ENCODE assay signal across 10 mouse cellular contexts in genomic region chr2:90666591-90667387, GRCm38 (mm10). TPM values are rescaled to one million over a fixed set of nuclear protein-coding genes. Genes with fewer than 3 reads are reported as not detected.
DNase-seq lines count a peak whose midpoint lies in the region; ATAC-seq and TF ChIP-seq lines count a peak whose summit lies in the region.
"Had no signal": no experiment of that assay in that cellular context is flagged by ENCODE, and none has a peak within 500 bp of the region (broad histone marks: within the 10 kb centered on the region; RNA-seq: fewer than 3 reads in every experiment).

No protein-coding gene starts in this region.

- WGBS in forebrain, embryonic 11.5 days = 53% methylated on average over 11 of the region's 11 CpGs
- WGBS in forebrain, embryonic 14.5 days = 55% methylated on average over 11 of the region's 11 CpGs

- H3K36me3 ChIP-seq in forebrain, embryonic 11.5 days (ENCODE audit: control insufficient read depth, insufficient read depth, low read length) = no peaks in the 10 kb centered on the region
- H3K36me3 ChIP-seq in forebrain, embryonic 14.5 days (ENCODE audit: control insufficient read depth, insufficient read depth, low read length) = no peaks in the 10 kb centered on the region
- H3K36me3 ChIP-seq: hindbrain, embryonic 15.5 days had no signal

- H3K4me2 ChIP-seq in forebrain, embryonic 11.5 days (ENCODE audit: low read depth, low read length, severe bottlenecking) = no peak overlapping the region
- no peak overlapping the region for H3K4me2 ChIP-seq in forebrain, embryonic 14.5 days (ENCODE audit: low read length)

- H3K4me1 ChIP-seq in forebrain, embryonic 11.5 days (replicated peaks; ENCODE audit: control insufficient read depth, insufficient read depth, low read length) = no peaks in the 10 kb centered on the region
- H3K4me1 ChIP-seq in forebrain, embryonic 14.5 days (ENCODE audit: control insufficient read depth, insufficient read depth, low read length) = no peaks in the 10 kb centered on the region
- H3K4me1 ChIP-seq in embryonic fibroblast, embryonic 13.5 days (ENCODE audit: control insufficient read depth, insufficient read depth, low read length) = peaks cover 16% of the 10 kb centered on the region

- peak overlapping the region; percentile 18; the same call in 1 of the 2 replicates for H3K27ac ChIP-seq in forebrain, embryonic 11.5 days (ENCODE audit: low read depth, low read length)
- no peak overlapping the region for H3K27ac ChIP-seq in forebrain, embryonic 14.5 days (ENCODE audit: low read depth, low read length)
- H3K27ac ChIP-seq in layer of hippocampus, adult 2 months = no peak overlapping the region
- peak overlapping the region; percentile 68 for H3K27ac ChIP-seq in embryonic fibroblast, embryonic 13.5 days (ENCODE audit: insufficient read depth, low read length)
- H3K27ac ChIP-seq: hindbrain, embryonic 15.5 days had no signal

- no peak for DNase-seq in forebrain, embryonic 11.5 days (ENCODE audit: low spot score)
- DNase-seq in forebrain, embryonic 14.5 days (ENCODE audit: low spot score) = no peak
- no peak for DNase-seq in layer of hippocampus, adult 2 months (ENCODE audit: low spot score in 2 of 2)
- DNase-seq in layer of hippocampus, postnatal 25 days (ENCODE audit: extremely low spot score in 1 of 2, low spot score in 1 of 2) = no peak
- DNase-seq in urinary bladder, adult 18-20 months (ENCODE audit: low spot score in 2 of 2) = no peak
- DNase-seq in adipocyte (ENCODE audit: low spot score) = no peak
- DNase-seq: adrenal gland, postnatal 10 days had no signal

- H3K9ac ChIP-seq in forebrain, embryonic 11.5 days (ENCODE audit: low read length) = no peak overlapping the region
- no peak overlapping the region for H3K9ac ChIP-seq in forebrain, embryonic 14.5 days (ENCODE audit: low read length)
- H3K9ac ChIP-seq: hindbrain, embryonic 15.5 days had no signal

- TF ChIP-seq POLR2A in embryonic fibroblast, embryonic 13.5 days (IDR thresholded peaks at IDR 0.05; ENCODE audit: low read depth, low read length) = no peak

- no peaks in the 10 kb centered on the region for H3K27me3 ChIP-seq in forebrain, embryonic 11.5 days (ENCODE audit: control insufficient read depth, insufficient read depth, low read length)
- H3K27me3 ChIP-seq in forebrain, embryonic 14.5 days (replicated peaks; ENCODE audit: control insufficient read depth, insufficient read depth, low read length) = no peaks in the 10 kb centered on the region
- H3K27me3 ChIP-seq: hindbrain, embryonic 15.5 days had no signal

- no peak overlapping the region for H3K4me3 ChIP-seq in forebrain, embryonic 11.5 days (ENCODE audit: low read depth, low read length)
- no peak overlapping the region for H3K4me3 ChIP-seq in forebrain, embryonic 14.5 days (ENCODE audit: low read depth, low read length)
- peak overlapping the region; percentile 41; the same call in 1 of the 2 replicates for H3K4me3 ChIP-seq in layer of hippocampus, adult 2 months
- no peak overlapping the region for H3K4me3 ChIP-seq in embryonic fibroblast, embryonic 13.5 days (ENCODE audit: insufficient read depth, low read length)
- H3K4me3 ChIP-seq: hindbrain, embryonic 15.5 days had no signal

- no peak for ATAC-seq in forebrain, embryonic 11.5 days (replicated peaks; ENCODE audit: low FRiP score)
- ATAC-seq in forebrain, embryonic 14.5 days = no peak
- peak; percentile 1; the same call in 1 of the 2 replicates for ATAC-seq in megakaryocyte progenitor cell, adult 5-6 weeks (replicated peaks; ENCODE audit: poor library complexity)

- H3K9me3 ChIP-seq in forebrain, embryonic 11.5 days (ENCODE audit: control insufficient read depth, low read length) = no peaks in the 10 kb centered on the region
- no peaks in the 10 kb centered on the region for H3K9me3 ChIP-seq in forebrain, embryonic 14.5 days (replicated peaks; ENCODE audit: control insufficient read depth, low read length)
- H3K9me3 ChIP-seq: hindbrain, embryonic 15.5 days had no signal

- TF ChIP-seq CTCF in layer of hippocampus, adult 2 months (conservative IDR thresholded peaks at IDR 0.05) = no peak
- no peak for TF ChIP-seq CTCF in embryonic fibroblast, embryonic 13.5 days (IDR thresholded peaks at IDR 0.05; ENCODE audit: borderline replicate concordance, insufficient read depth, low read length)

RNA-seq across cellular contexts. Expression of gene Nup160, which starts 10.2 kb away (rescaled TPM):
- 57.6 and 64.1 TPM in 2 replicates for polyA plus RNA-seq in forebrain, embryonic 11.5 days (2014; fragmentation: Nextera tagmentation; extraction: Ambion mirVana)
- polyA plus RNA-seq in forebrain, embryonic 14.5 days (2014; fragmentation: Nextera tagmentation; extraction: Ambion mirVana) = 31.0 and 31.9 TPM in 2 replicates
- 10 to 100 TPM; 17.0 to 20.8 TPM for total RNA-seq in layer of hippocampus, adult 2 months (2021)
- total RNA-seq in layer of hippocampus, postnatal 25 days (2021) = 10 to 100 TPM; 16.4 to 17.9 TPM
- polyA plus RNA-seq in embryonic fibroblast, embryonic 13.5 days (2011; ENCODE audit: insufficient read length, low read depth, missing spikeins) = 52.3 and 52.8 TPM in 2 replicates
- 79.3 and 81.3 TPM in 2 replicates for total RNA-seq in megakaryocyte progenitor cell, adult 5-6 weeks (2015)
- total RNA-seq in megakaryocyte progenitor cell, adult 5-6 weeks (2017) = 50.9 and 61.7 TPM in 2 replicates

Comparison
In these comparisons a context has a peak if more than half of its experiments do, and no peak if none do; other contexts are left out.
1. H3K27ac ChIP-seq: peak in forebrain, embryonic 11.5 days (single experiment) and embryonic fibroblast, embryonic 13.5 days (single experiment); none in forebrain, embryonic 14.5 days (single experiment) and layer of hippocampus, adult 2 months (single experiment).